Comparison of ENCODE assay signal across 8 mouse cellular contexts in genomic region chr16:62854191-62855068, GRCm38 (mm10). TPM values are rescaled to one million over a fixed set of nuclear protein-coding genes. Genes with fewer than 3 reads are reported as not detected.
DNase-seq lines count a peak whose midpoint lies in the region; ATAC-seq and TF ChIP-seq lines count a peak whose summit lies in the region.

Pros1 (plus strand) TSS chr16:62854307.

- H3K27me3 ChIP-seq in ES-Bruce4 (ENCODE audit: control insufficient read depth, insufficient read depth, low read length, poor library complexity, severe bottlenecking), result no peaks in the 10 kb centered on the region

- no peaks in the 10 kb centered on the region for H3K4me1 ChIP-seq in ES-Bruce4 (ENCODE audit: control insufficient read depth, insufficient read depth, low read length)

- no peaks in the 10 kb centered on the region for H3K9me3 ChIP-seq in ES-Bruce4 (replicated peaks; ENCODE audit: control insufficient read depth, insufficient read depth, low read length, poor library complexity, severe bottlenecking)

- peak within 1 kb of the TSS; percentile 99 for H3K4me3 ChIP-seq in ES-Bruce4 (ENCODE audit: low read depth, low read length)

- peak; percentile 72 to 74 for ATAC-seq in hematopoietic stem cell, adult 5-6 weeks (replicated peaks in 1 of 2; ENCODE audit: insufficient read depth in 1 of 2, low FRiP score in 2 of 2, low TSS enrichment in 1 of 2, low read depth in 1 of 2, poor library complexity in 2 of 2, severe bottlenecking in 2 of 2)

- no peak for TF ChIP-seq EP300 in ES-Bruce4 (IDR thresholded peaks at IDR 0.05; ENCODE audit: insufficient read depth, low read depth, low read length)

- H3K36me3 ChIP-seq in ES-Bruce4 (ENCODE audit: control insufficient read depth, insufficient read depth, low read length, poor library complexity, severe bottlenecking), result no peaks in the 10 kb centered on the region

- H3K9ac ChIP-seq in ES-Bruce4 (ENCODE audit: low read depth, poor library complexity, severe bottlenecking), result peak within 1 kb of the TSS; percentile 84

- TF ChIP-seq CTCF in ES-Bruce4 (IDR thresholded peaks at IDR 0.05; ENCODE audit: low read depth, low read length), result no peak

- TF ChIP-seq POLR2A in ES-Bruce4 (IDR thresholded peaks at IDR 0.05; ENCODE audit: insufficient read depth, low read length), result no peak

- H3K27ac ChIP-seq in ES-Bruce4 (ENCODE audit: insufficient read depth, low read length), result peak within 1 kb of the TSS; percentile 2; the same call in 1 of the 2 replicates

- peak; percentile 49 for DNase-seq in brain, adult 2 months (ENCODE audit: low read depth, low spot score)
- DNase-seq in forelimb bud, embryonic 11.5 days (ENCODE audit: low read depth, low spot score), result peak; percentile 43
- peak; percentile 55 for DNase-seq in layer of hippocampus, adult 9-11 months
- peak; percentile 76 for DNase-seq in lung, postnatal 14 days
- peak; percentile 72 for DNase-seq in ovary, postnatal 36 days (ENCODE audit: low spot score)
- peak; percentile 44 to 49 for DNase-seq in urinary bladder, adult 18-20 months (ENCODE audit: low spot score in 2 of 2)

RNA-seq across cellular contexts. Expression of gene Pros1, which starts in this region (rescaled TPM):
- polyA plus RNA-seq in ES-Bruce4 (2011; ENCODE audit: insufficient read depth, insufficient read length, low read depth, missing spikeins), result 18.0 TPM in 2 replicates
- total RNA-seq in hematopoietic stem cell, adult 5-6 weeks (2017), result 5.9 and 6.1 TPM in 2 replicates

Comparison
In these comparisons a context has a peak if more than half of its experiments do, and no peak if none do; other contexts are left out.
1. Peak in every context shown above with its lines: DNase-seq, ATAC-seq, H3K4me3 ChIP-seq and H3K27ac ChIP-seq.